Mouse (Mus musculus) embryonic facial prominence, embryonic 14.5 days (tissue): ENCODE measurements around the gene Insyn1. TPM values are rescaled to one million over a fixed set of nuclear protein-coding genes. Genes with fewer than 3 reads are reported as not detected.

ENCODE experiments used
- ATAC-seq: fragments of 200-750 bp; cut with Nextera tagmentation; 2 replicates; pipeline ENCODE4 v1.8.0; 2017; ENCODE audit warnings: low read depth, moderate number of reproducible peaks, moderate TSS enrichment
- DNase-seq: peaks from one replicate; pipeline ENCODE4 v3.0.0-alpha.2; 2015; ENCODE audit warnings: low spot score
- H3K27ac ChIP-seq: fragments of 300-500 bp; sonication (generic); replicated peaks from 2 replicates; pipeline ENCODE4 v1.5.1; 2014; ENCODE audit warnings: low read depth, mild to moderate bottlenecking, low read length, moderate library complexity
- H3K27me3 ChIP-seq: fragments of 300-500 bp; sonication (generic); replicated peaks from 2 replicates; pipeline ENCODE4 v1.6.1; 2014; ENCODE audit warnings: low read length; ENCODE audit not compliant: control insufficient read depth, insufficient read depth
- H3K36me3 ChIP-seq: fragments of 300-500 bp; sonication (generic); 2 replicates; pipeline ENCODE4 v1.6.1; 2014; ENCODE audit warnings: low read length, mixed read lengths; ENCODE audit not compliant: control insufficient read depth, insufficient read depth
- H3K4me1 ChIP-seq: fragments of 300-500 bp; sonication (generic); 2 replicates; pipeline ENCODE4 v1.6.1; 2014; ENCODE audit warnings: antibody characterized with exemption, low read length; ENCODE audit not compliant: control insufficient read depth, insufficient read depth
- H3K4me2 ChIP-seq: fragments of 300-500 bp; sonication (generic); 2 replicates; pipeline ENCODE4 v1.6.1; 2014; ENCODE audit warnings: low read depth, mild to moderate bottlenecking, low read length, moderate library complexity, mixed read lengths
- H3K4me3 ChIP-seq: fragments of 300-500 bp; sonication (generic); 2 replicates; pipeline ENCODE4 v1.5.1; 2014; ENCODE audit warnings: low read depth, mild to moderate bottlenecking, low read length
- H3K9ac ChIP-seq: fragments of 300-500 bp; sonication (generic); 2 replicates; pipeline ENCODE4 v1.6.1; 2014; ENCODE audit warnings: low read depth, mild to moderate bottlenecking, low read length, moderate library complexity, mixed read lengths
- H3K9me3 ChIP-seq: fragments of 300-500 bp; sonication (generic); 2 replicates; pipeline ENCODE4 v1.6.1; 2016; ENCODE audit warnings: low read length; ENCODE audit not compliant: control insufficient read depth
- WGBS: fragments of 180-500 bp; shearing (Covaris S2); extraction: QIAGEN DNeasy Blood & Tissue Kit; methylation state at CpG from one replicate; pipeline ENCODE4 v1.1.7; 2014; 5-methylcytosine and 5-hydroxymethylcytosine counted together
- polyA plus RNA-seq: library from polyadenylated mRNA; unstranded; fragments of >200 nt; fragmentation: Nextera tagmentation; extraction: Ambion mirVana; gene quantifications from 2 replicates; pipeline ENCODE4 v1.2.1, GENCODE M21; 2014

The Insyn1 gene
- 4.9 and 5.0 TPM in 2 replicates for polyA plus RNA-seq

- peak; percentile 83 for ATAC-seq
- H3K36me3 ChIP-seq: no peaks in the 10 kb centered on the region
These were observed at the start of gene Insyn1 for GRCm38 (mm10) chr9:58487851-58488801. Gene Insyn1, plus strand, starts transcription at chr9:58488603.

GRCm38 (mm10) chr9:58438921-58439396 is 49.4 kb upstream of the Insyn1 start:
- no peaks in the 10 kb centered on the region for H3K27me3 ChIP-seq
- ATAC-seq (no peak), DNase-seq (no peak)
- no peak overlapping the region for H3K4me3 ChIP-seq
- no peak overlapping the region for H3K4me2 ChIP-seq
- H3K9me3 ChIP-seq: no peaks in the 10 kb centered on the region
- H3K27ac ChIP-seq: no peak overlapping the region
- WGBS: 70% methylated on average over 22 of the region's 22 CpGs
- no peak overlapping the region for H3K9ac ChIP-seq
- peaks cover 13% of the 10 kb centered on the region for H3K4me1 ChIP-seq
- H3K36me3 ChIP-seq: no peaks in the 10 kb centered on the region

More at GRCm38 (mm10) chr9:58487851-58488801, at the start of gene Insyn1:
- no peaks in the 10 kb centered on the region for H3K27me3 ChIP-seq
- peak within 1 kb of the TSS; percentile 90 for H3K27ac ChIP-seq
- peak within 1 kb of the TSS; percentile 89 for H3K9ac ChIP-seq
- WGBS: under 1% methylated on average over 27 of the region's 104 CpGs
- H3K4me3 ChIP-seq: peak within 1 kb of the TSS; percentile 73
- peak within 1 kb of the TSS; percentile 77 for H3K4me2 ChIP-seq
- peak; percentile 83 for DNase-seq
- no peaks in the 10 kb centered on the region for H3K9me3 ChIP-seq
- peaks cover 13% of the 10 kb centered on the region for H3K4me1 ChIP-seq

GRCm38 (mm10) chr9:58440100-58440499 is 48.3 kb upstream of the Insyn1 start:
- ATAC-seq: no peak
- no peak overlapping the region for H3K27ac ChIP-seq
- H3K4me1 ChIP-seq: peaks cover 13% of the 10 kb centered on the region
- H3K4me3 ChIP-seq: no peak overlapping the region
- no peak for DNase-seq
- WGBS: 61% methylated on average over 6 of the region's 6 CpGs
- H3K9me3 ChIP-seq: no peaks in the 10 kb centered on the region
- no peaks in the 10 kb centered on the region for H3K36me3 ChIP-seq
- H3K27me3 ChIP-seq: no peaks in the 10 kb centered on the region
- no peak overlapping the region for H3K4me2 ChIP-seq
- no peak overlapping the region for H3K9ac ChIP-seq

DNA sequence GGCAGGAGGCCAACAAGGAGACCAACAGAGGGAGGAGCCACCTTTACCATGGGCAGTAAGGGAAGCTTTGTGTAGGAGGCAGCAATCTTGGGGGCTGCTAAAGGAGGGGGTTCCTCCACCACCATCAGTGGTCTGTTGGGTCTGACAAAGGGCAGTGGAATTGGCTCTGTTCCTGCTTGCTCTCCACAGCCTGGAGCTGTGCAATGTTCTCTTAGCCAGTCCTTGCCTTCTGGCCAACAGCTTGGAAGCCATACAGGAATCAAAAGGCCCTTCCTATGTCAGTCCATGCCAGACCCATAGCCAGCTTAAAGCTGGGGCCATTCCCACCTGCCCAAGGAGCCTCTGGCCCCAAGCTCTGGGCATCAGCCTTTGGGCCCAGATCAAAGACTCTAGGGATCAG is 47.8 kb upstream of the Insyn1 start:
- H3K9ac ChIP-seq: no peak overlapping the region
- ATAC-seq (no peak), DNase-seq (no peak)
- H3K27me3 ChIP-seq: no peaks in the 10 kb centered on the region
- H3K4me3 ChIP-seq: no peak overlapping the region
- no peaks in the 10 kb centered on the region for H3K9me3 ChIP-seq
- H3K27ac ChIP-seq: no peak overlapping the region
- peaks cover 13% of the 10 kb centered on the region for H3K4me1 ChIP-seq
- H3K36me3 ChIP-seq: no peaks in the 10 kb centered on the region
- no peak overlapping the region for H3K4me2 ChIP-seq

DNA sequence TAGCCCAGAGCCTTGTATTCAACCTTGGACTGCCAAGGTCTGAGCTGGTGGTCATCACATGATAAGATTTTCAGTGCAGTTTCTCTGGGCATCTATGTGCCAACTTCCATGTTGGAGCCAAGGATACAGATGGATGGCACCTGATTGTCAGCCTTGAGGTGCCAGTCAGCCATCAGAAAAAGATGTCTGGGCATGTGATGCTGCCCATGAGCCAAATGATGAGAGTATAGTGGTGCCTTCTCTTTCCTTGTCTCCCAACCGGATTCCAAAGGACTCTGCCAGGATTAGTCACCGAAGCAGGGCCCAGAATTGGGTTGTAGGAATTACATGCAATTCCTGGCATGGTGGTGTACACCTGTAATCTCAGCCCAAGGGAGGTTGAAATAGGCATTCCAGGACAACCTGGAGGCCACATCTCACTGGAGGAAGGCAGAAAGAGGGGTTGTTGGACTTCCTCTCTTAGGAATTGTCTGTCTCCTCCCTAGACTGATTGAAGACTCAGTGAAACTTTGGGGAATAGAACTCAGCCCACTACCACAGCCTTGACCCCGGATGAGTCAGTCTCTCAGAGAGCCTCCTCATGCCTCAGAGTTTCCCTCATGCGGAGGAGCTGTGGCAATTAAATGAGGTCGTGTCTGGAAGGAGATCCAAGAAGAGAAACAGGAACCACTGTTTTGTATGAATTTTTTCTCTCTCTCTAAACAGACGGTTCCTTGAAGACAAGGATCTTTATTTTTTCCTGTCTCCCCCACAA is 46.9 kb upstream of the Insyn1 start:
- peaks cover 13% of the 10 kb centered on the region for H3K4me1 ChIP-seq
- H3K4me2 ChIP-seq: no peak overlapping the region
- no peaks in the 10 kb centered on the region for H3K27me3 ChIP-seq
- DNase-seq: peak; percentile 48
- H3K27ac ChIP-seq: peak overlapping the region; percentile 46
- 50% methylated on average over 6 of the region's 6 CpGs for WGBS
- no peak overlapping the region for H3K9ac ChIP-seq
- H3K4me3 ChIP-seq: no peak overlapping the region
- H3K9me3 ChIP-seq: no peaks in the 10 kb centered on the region
- H3K36me3 ChIP-seq: no peaks in the 10 kb centered on the region
- ATAC-seq: no peak

GRCm38 (mm10) chr9:58442105-58443010 is 46.0 kb upstream of the Insyn1 start:
- H3K4me3 ChIP-seq: no peak overlapping the region
- peak overlapping the region; percentile 46 for H3K27ac ChIP-seq
- peaks cover 13% of the 10 kb centered on the region for H3K4me1 ChIP-seq
- DNase-seq (peak; percentile 84), ATAC-seq (0 out of 2 replicates have a peak, but pooled peaks have one; percentile 58)
- 28% methylated on average over 7 of the region's 7 CpGs for WGBS
- H3K4me2 ChIP-seq: no peak overlapping the region; the same call in 1 of the 2 replicates
- H3K9ac ChIP-seq: no peak overlapping the region; the same call in 1 of the 2 replicates
- H3K36me3 ChIP-seq: no peaks in the 10 kb centered on the region
- no peaks in the 10 kb centered on the region for H3K9me3 ChIP-seq
- no peaks in the 10 kb centered on the region for H3K27me3 ChIP-seq

- Histone ChIP-seq H3K27me3 (no peaks in the 10 kb centered on the region), H3K4me1 (peaks cover 13% of the 10 kb centered on the region), H3K36me3 (no peaks in the 10 kb centered on the region), H3K9ac (no peak overlapping the region), H3K9me3 (no peaks in the 10 kb centered on the region), H3K4me2 (no peak overlapping the region), H3K4me3 (no peak overlapping the region), H3K27ac (0 out of 2 replicates have a peak overlapping the region, but pooled peaks have one; percentile 46)
- DNase-seq (no peak), ATAC-seq (no peak)
- WGBS: 59% methylated on average over 3 of the region's 3 CpGs
These were observed 45.3 kb upstream of the Insyn1 start for GRCm38 (mm10) chr9:58443061-58443460.

GRCm38 (mm10) chr9:58446829-58447228 is 41.6 kb upstream of the Insyn1 start:
- Histone ChIP-seq H3K4me3 (no peak overlapping the region), H3K36me3 (no peaks in the 10 kb centered on the region), H3K27ac (no peak overlapping the region), H3K27me3 (no peaks in the 10 kb centered on the region), H3K9me3 (no peaks in the 10 kb centered on the region), H3K4me2 (no peak overlapping the region), H3K9ac (no peak overlapping the region), H3K4me1 (peaks cover 13% of the 10 kb centered on the region; the same call in 1 of the 2 replicates)
- ATAC-seq (no peak), DNase-seq (no peak)
- 46% methylated on average over 4 of the region's 4 CpGs for WGBS
